8 mouse cellular contexts compared by ENCODE assay signal in genomic region chr2:93333241-93333816, GRCm38 (mm10). TPM values are rescaled to one million over a fixed set of nuclear protein-coding genes. Genes with fewer than 3 reads are reported as not detected.
A peak's percentile ranks its signal among the peaks of the same experiment; 100 is the strongest.
DNase-seq lines count a peak whose midpoint lies in the region; ATAC-seq and TF ChIP-seq lines count a peak whose summit lies in the region.

No protein-coding gene starts in this region.

- H3K27ac ChIP-seq in ES-Bruce4 (ENCODE audit: insufficient read depth, low read length): no peak overlapping the region
- H3K27ac ChIP-seq in forebrain, embryonic 13.5 days: peak overlapping the region; percentile 73
- peak overlapping the region; percentile 69 for H3K27ac ChIP-seq in heart, postnatal 0 days (ENCODE audit: low read depth)
- H3K27ac ChIP-seq in liver, postnatal 0 days (ENCODE audit: low read depth): no peak overlapping the region
- peak overlapping the region; percentile 78 for H3K27ac ChIP-seq in neural tube, embryonic 14.5 days (ENCODE audit: low read depth, low read length)

- peak overlapping the region; percentile 70 for H3K4me3 ChIP-seq in ES-Bruce4 (ENCODE audit: low read depth, low read length)
- H3K4me3 ChIP-seq in forebrain, embryonic 13.5 days: peak overlapping the region; percentile 67
- peak overlapping the region; percentile 64 for H3K4me3 ChIP-seq in heart, postnatal 0 days (ENCODE audit: low read depth, low read length)
- H3K4me3 ChIP-seq in liver, postnatal 0 days (ENCODE audit: low read depth, low read length): peak overlapping the region; percentile 64
- peak overlapping the region; percentile 78 for H3K4me3 ChIP-seq in neural tube, embryonic 14.5 days (ENCODE audit: low read depth, low read length)

- TF ChIP-seq POLR2A in ES-Bruce4 (IDR thresholded peaks at IDR 0.05; ENCODE audit: insufficient read depth, low read length): no peak

- no peaks in the 10 kb centered on the region for H3K9me3 ChIP-seq in ES-Bruce4 (replicated peaks; ENCODE audit: control insufficient read depth, insufficient read depth, low read length, poor library complexity, severe bottlenecking)
- H3K9me3 ChIP-seq in forebrain, embryonic 13.5 days (replicated peaks): 0 out of 2 replicates have a peak, but pooled peaks cover 6% of the 10 kb centered on the region
- H3K9me3 ChIP-seq in heart, postnatal 0 days (replicated peaks; ENCODE audit: control insufficient read depth, low read length): no peaks in the 10 kb centered on the region
- no peaks in the 10 kb centered on the region for H3K9me3 ChIP-seq in liver, postnatal 0 days (ENCODE audit: low read length)
- H3K9me3 ChIP-seq in neural tube, embryonic 14.5 days (ENCODE audit: control insufficient read depth, low read length): no peaks in the 10 kb centered on the region

- peak; percentile 65 for ATAC-seq in cerebellum, adult (ENCODE audit: insufficient number of reproducible peaks, low FRiP score, low TSS enrichment)
- ATAC-seq in forebrain, embryonic 13.5 days: peak; percentile 79
- peak; percentile 59 for ATAC-seq in heart, postnatal 0 days (ENCODE audit: insufficient read depth, low read depth)
- ATAC-seq in liver, postnatal 0 days: peak; percentile 55
- peak; percentile 77 for ATAC-seq in neural tube, embryonic 14.5 days (ENCODE audit: low read depth)

- DNase-seq in heart, postnatal 0 days (ENCODE audit: low spot score): peak; percentile 84
- peak; percentile 85 to 95 for DNase-seq in kidney, postnatal 36 days
- DNase-seq in liver, postnatal 0 days: peak; percentile 83
- DNase-seq in testis, postnatal 10 days (ENCODE audit: low spot score): peak; percentile 96

- peak overlapping the region; percentile 99 for H3K4me2 ChIP-seq in forebrain, embryonic 13.5 days
- H3K4me2 ChIP-seq in heart, postnatal 0 days (ENCODE audit: low read depth, low read length): peak overlapping the region; percentile 81
- peak overlapping the region; percentile 99 for H3K4me2 ChIP-seq in liver, postnatal 0 days (ENCODE audit: low read depth, low read length)
- peak overlapping the region; percentile 91 for H3K4me2 ChIP-seq in neural tube, embryonic 14.5 days (ENCODE audit: low read depth, low read length)

- no peaks in the 10 kb centered on the region for H3K4me1 ChIP-seq in ES-Bruce4 (ENCODE audit: control insufficient read depth, insufficient read depth, low read length)
- H3K4me1 ChIP-seq in forebrain, embryonic 13.5 days: peaks cover 49% of the 10 kb centered on the region
- peaks cover 40% of the 10 kb centered on the region for H3K4me1 ChIP-seq in heart, postnatal 0 days (ENCODE audit: control insufficient read depth, insufficient read depth)
- H3K4me1 ChIP-seq in liver, postnatal 0 days (ENCODE audit: insufficient read depth): peaks cover 5% of the 10 kb centered on the region; the same call in 1 of the 2 replicates
- H3K4me1 ChIP-seq in neural tube, embryonic 14.5 days (ENCODE audit: control insufficient read depth, insufficient read depth, low read length): peaks cover 35% of the 10 kb centered on the region; the same call in 1 of the 2 replicates

- peaks cover 1% of the 10 kb centered on the region; the same call in 1 of the 2 replicates for H3K27me3 ChIP-seq in ES-Bruce4 (ENCODE audit: control insufficient read depth, insufficient read depth, low read length, poor library complexity, severe bottlenecking)
- H3K27me3 ChIP-seq in forebrain, embryonic 13.5 days: 0 out of 2 replicates have a peak, but pooled peaks cover 2% of the 10 kb centered on the region
- no peaks in the 10 kb centered on the region for H3K27me3 ChIP-seq in heart, postnatal 0 days (ENCODE audit: control insufficient read depth, insufficient read depth, low read length)
- peaks cover 30% of the 10 kb centered on the region for H3K27me3 ChIP-seq in liver, postnatal 0 days (ENCODE audit: insufficient read depth, low read length)
- no peaks in the 10 kb centered on the region for H3K27me3 ChIP-seq in neural tube, embryonic 14.5 days (ENCODE audit: control insufficient read depth, insufficient read depth, low read length)

- peak; percentile 66 for TF ChIP-seq CTCF in ES-Bruce4 (IDR thresholded peaks at IDR 0.05; ENCODE audit: low read depth, low read length)
- TF ChIP-seq CTCF in heart, postnatal 0 days (IDR thresholded peaks at IDR 0.05; ENCODE audit: low read depth): peak; percentile 83
- peak; percentile 80 for TF ChIP-seq CTCF in liver, postnatal 0 days (IDR thresholded peaks at IDR 0.05; ENCODE audit: low read depth)

- no peaks in the 10 kb centered on the region for H3K36me3 ChIP-seq in ES-Bruce4 (ENCODE audit: control insufficient read depth, insufficient read depth, low read length, poor library complexity, severe bottlenecking)
- no peaks in the 10 kb centered on the region for H3K36me3 ChIP-seq in forebrain, embryonic 13.5 days (ENCODE audit: poor library complexity, severe bottlenecking)
- H3K36me3 ChIP-seq in heart, postnatal 0 days (replicated peaks; ENCODE audit: control insufficient read depth, insufficient read depth, low read length): no peaks in the 10 kb centered on the region
- no peaks in the 10 kb centered on the region for H3K36me3 ChIP-seq in liver, postnatal 0 days (replicated peaks; ENCODE audit: insufficient read depth, low read length)
- no peaks in the 10 kb centered on the region for H3K36me3 ChIP-seq in neural tube, embryonic 14.5 days (ENCODE audit: control insufficient read depth, insufficient read depth, low read length)

- under 1% methylated on average over 29 of the region's 29 CpGs for WGBS in forebrain, embryonic 13.5 days
- WGBS in heart, postnatal 0 days: under 1% methylated on average over 28 of the region's 29 CpGs
- WGBS in liver, postnatal 0 days (ENCODE audit: insufficient replicate concordance): under 1% methylated on average over 29 of the region's 29 CpGs
- WGBS in neural tube, embryonic 14.5 days: under 1% methylated on average over 27 of the region's 29 CpGs

- no peak for TF ChIP-seq EP300 in ES-Bruce4 (IDR thresholded peaks at IDR 0.05; ENCODE audit: insufficient read depth, low read depth, low read length)
- TF ChIP-seq EP300 in heart, postnatal 0 days (IDR thresholded peaks at IDR 0.05; ENCODE audit: low read depth): no peak
- no peak for TF ChIP-seq EP300 in liver, postnatal 0 days (IDR thresholded peaks at IDR 0.05; ENCODE audit: low read depth)

- H3K9ac ChIP-seq in ES-Bruce4 (ENCODE audit: low read depth, poor library complexity, severe bottlenecking): peak overlapping the region; percentile 69
- H3K9ac ChIP-seq in forebrain, embryonic 13.5 days: peak overlapping the region; percentile 80
- H3K9ac ChIP-seq in heart, postnatal 0 days (replicated peaks; ENCODE audit: low read depth, low read length): peak overlapping the region; percentile 79
- H3K9ac ChIP-seq in liver, postnatal 0 days (replicated peaks): peak overlapping the region; percentile 53
- peak overlapping the region; percentile 80 for H3K9ac ChIP-seq in neural tube, embryonic 14.5 days (replicated peaks; ENCODE audit: low read depth, low read length)

RNA-seq across cellular contexts. Expression of gene Tspan18, which starts 1.0 kb away (rescaled TPM):
- polyA plus RNA-seq in ES-Bruce4 (2011; ENCODE audit: insufficient read depth, insufficient read length, low read depth, missing spikeins): 1.0 and 2.2 TPM in 2 replicates
- 22.2 and 26.5 TPM in 2 replicates for polyA plus RNA-seq in forebrain, embryonic 13.5 days (2015; fragmentation: Nextera tagmentation; extraction: Ambion mirVana)
- 64.4 and 66.2 TPM in 2 replicates for total RNA-seq in heart, postnatal 0 days (2014; rRNA removed; ENCODE audit: low replicate concordance)
- 37.6 and 39.8 TPM in 2 replicates for polyA plus RNA-seq in heart, postnatal 0 days (2015; fragmentation: Nextera tagmentation; extraction: Ambion mirVana)
- polyA plus RNA-seq in liver, postnatal 0 days (2015; fragmentation: Nextera tagmentation; extraction: Ambion mirVana): 2.6 and 2.8 TPM in 2 replicates
- polyA plus RNA-seq in neural tube, embryonic 14.5 days (2014; fragmentation: Nextera tagmentation; extraction: Ambion mirVana): 30.2 and 34.7 TPM in 2 replicates

Comparison
In these comparisons a context has a peak if more than half of its experiments do, and no peak if none do; other contexts are left out.
1. H3K27ac ChIP-seq: peak in forebrain, embryonic 13.5 days (single experiment), heart, postnatal 0 days (single experiment) and neural tube, embryonic 14.5 days (single experiment); none in ES-Bruce4 (single experiment) and liver, postnatal 0 days (single experiment).
2. Peak in every context shown above with its lines, with median percentiles within 50 percentile points of each other: H3K4me3 ChIP-seq, H3K9ac ChIP-seq, CTCF ChIP-seq, ATAC-seq, H3K4me2 ChIP-seq and DNase-seq.